Mouse (Mus musculus) c-Kit-positive CD71-negative TER-119-negative erythroid progenitor cells, embryonic 14.5 days (primary cell): ENCODE measurements around the gene 4930539E08Rik.

Source experiments
- DNase-seq: peaks from one replicate; pipeline ENCODE4 v3.0.0-alpha.2; 2013; ENCODE audit warnings: low read depth

4930539E08Rik gene

GRCm38 (mm10) chr17:28855166-28855885, 59.8 kb downstream of the 4930539E08Rik start:
- DNase-seq = no peak

GRCm38 (mm10) chr17:28854377-28854776, 60.7 kb downstream of the 4930539E08Rik start:
- DNase-seq = no peak

DNA sequence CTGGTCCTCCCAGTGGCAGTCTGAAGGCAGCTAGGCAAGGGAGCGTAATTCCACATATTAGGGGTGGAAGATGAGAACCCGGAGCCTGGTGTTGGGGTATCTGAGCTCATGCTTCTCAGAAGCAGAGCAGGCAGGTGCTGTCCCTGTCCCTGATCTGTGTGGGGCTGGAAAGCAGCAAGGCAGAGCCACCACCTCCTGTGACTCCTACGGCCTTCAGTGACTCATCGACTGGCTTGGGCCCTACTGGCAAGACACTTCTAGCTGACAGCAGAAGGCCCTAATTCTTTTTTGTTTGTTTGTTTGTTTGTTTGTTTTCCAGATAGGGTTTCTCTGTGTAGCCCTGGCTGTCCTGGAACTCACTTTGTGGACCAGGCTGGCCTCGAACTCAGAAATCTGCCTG, 64.6 kb downstream of the 4930539E08Rik start:
- no peak for DNase-seq

GRCm38 (mm10) chr17:28846974-28847617, 68.0 kb downstream of the 4930539E08Rik start:
- DNase-seq = no peak
